Comparison of ENCODE assay signal across 8 mouse cellular contexts in genomic region chr8:123064809-123065213, GRCm38 (mm10). TPM values are rescaled to one million over a fixed set of nuclear protein-coding genes. Genes with fewer than 3 reads are reported as not detected.
DNase-seq lines count a peak whose midpoint lies in the region; ATAC-seq lines count a peak whose summit lies in the region.

No protein-coding gene starts in this region.

- peak overlapping the region; percentile 67 for H3K4me2 ChIP-seq in kidney, embryonic 14.5 days (replicated peaks; ENCODE audit: low read depth, low read length)
- H3K4me2 ChIP-seq in forebrain, embryonic 11.5 days (ENCODE audit: low read depth, low read length, severe bottlenecking) = peak overlapping the region; percentile 73
- H3K4me2 ChIP-seq in limb, embryonic 15.5 days = peak overlapping the region; percentile 53
- H3K4me2 ChIP-seq in neural tube, embryonic 15.5 days = peak overlapping the region; percentile 79

- no peaks in the 10 kb centered on the region for H3K27me3 ChIP-seq in kidney, embryonic 14.5 days (ENCODE audit: control insufficient read depth, insufficient read depth, low read length)
- H3K27me3 ChIP-seq in forebrain, embryonic 11.5 days (ENCODE audit: control insufficient read depth, insufficient read depth, low read length) = no peaks in the 10 kb centered on the region
- no peaks in the 10 kb centered on the region for H3K27me3 ChIP-seq in limb, embryonic 15.5 days
- H3K27me3 ChIP-seq in neural tube, embryonic 15.5 days (replicated peaks) = no peaks in the 10 kb centered on the region

- DNase-seq in kidney, postnatal 14 days = no peak
- peak; percentile 63 for DNase-seq in MN1 (ENCODE audit: low spot score)
- DNase-seq in forebrain, embryonic 11.5 days (ENCODE audit: low spot score) = no peak
- DNase-seq in adrenal gland, postnatal 10 days = no peak
- DNase-seq in ovary, postnatal 14 days (ENCODE audit: low spot score) = no peak

- peak overlapping the region; percentile 97 for H3K9ac ChIP-seq in kidney, embryonic 14.5 days (ENCODE audit: low read depth, low read length)
- peak overlapping the region; percentile 95 for H3K9ac ChIP-seq in forebrain, embryonic 11.5 days (ENCODE audit: low read length)
- peak overlapping the region; percentile 48 for H3K9ac ChIP-seq in limb, embryonic 15.5 days
- peak overlapping the region; percentile 93 for H3K9ac ChIP-seq in neural tube, embryonic 15.5 days (replicated peaks)

- H3K4me3 ChIP-seq in kidney, embryonic 14.5 days (ENCODE audit: low read length) = peak overlapping the region; percentile 96
- peak overlapping the region; percentile 88 for H3K4me3 ChIP-seq in forebrain, embryonic 11.5 days (ENCODE audit: low read depth, low read length)
- peak overlapping the region; percentile 95 for H3K4me3 ChIP-seq in limb, embryonic 15.5 days
- peak overlapping the region; percentile 95 for H3K4me3 ChIP-seq in neural tube, embryonic 15.5 days (replicated peaks)

- H3K9me3 ChIP-seq in kidney, embryonic 14.5 days (ENCODE audit: control insufficient read depth, low read length) = no peaks in the 10 kb centered on the region
- no peaks in the 10 kb centered on the region for H3K9me3 ChIP-seq in forebrain, embryonic 11.5 days (ENCODE audit: control insufficient read depth, low read length)
- no peaks in the 10 kb centered on the region for H3K9me3 ChIP-seq in limb, embryonic 15.5 days
- H3K9me3 ChIP-seq in neural tube, embryonic 15.5 days (replicated peaks) = no peaks in the 10 kb centered on the region

- peak; percentile 41; the same call in 1 of the 2 replicates for ATAC-seq in kidney, embryonic 14.5 days (ENCODE audit: low FRiP score, low TSS enrichment)
- peak; percentile 50 for ATAC-seq in forebrain, embryonic 11.5 days (replicated peaks; ENCODE audit: low FRiP score)
- ATAC-seq in limb, embryonic 15.5 days (ENCODE audit: insufficient number of reproducible peaks, low FRiP score, low TSS enrichment, low read depth) = no peak
- peak; percentile 56 for ATAC-seq in neural tube, embryonic 15.5 days (ENCODE audit: low FRiP score)

- peak overlapping the region; percentile 89 for H3K27ac ChIP-seq in kidney, embryonic 14.5 days (ENCODE audit: low read depth, low read length)
- H3K27ac ChIP-seq in forebrain, embryonic 11.5 days (ENCODE audit: low read depth, low read length) = peak overlapping the region; percentile 84
- peak overlapping the region; percentile 94 for H3K27ac ChIP-seq in limb, embryonic 15.5 days
- peak overlapping the region; percentile 95 for H3K27ac ChIP-seq in neural tube, embryonic 15.5 days (replicated peaks)

- H3K36me3 ChIP-seq in kidney, embryonic 14.5 days (ENCODE audit: control insufficient read depth, insufficient read depth, low read length) = peaks cover 13% of the 10 kb centered on the region; the same call in 1 of the 2 replicates
- no peaks in the 10 kb centered on the region for H3K36me3 ChIP-seq in forebrain, embryonic 11.5 days (ENCODE audit: control insufficient read depth, insufficient read depth, low read length)
- H3K36me3 ChIP-seq in limb, embryonic 15.5 days = peaks cover 16% of the 10 kb centered on the region
- no peaks in the 10 kb centered on the region for H3K36me3 ChIP-seq in neural tube, embryonic 15.5 days

- H3K4me1 ChIP-seq in kidney, embryonic 14.5 days (ENCODE audit: control insufficient read depth, insufficient read depth, low read length) = peaks cover 16% of the 10 kb centered on the region
- peaks cover 5% of the 10 kb centered on the region; the same call in 1 of the 2 replicates for H3K4me1 ChIP-seq in forebrain, embryonic 11.5 days (replicated peaks; ENCODE audit: control insufficient read depth, insufficient read depth, low read length)
- peaks cover 20% of the 10 kb centered on the region for H3K4me1 ChIP-seq in limb, embryonic 15.5 days
- peaks cover 32% of the 10 kb centered on the region for H3K4me1 ChIP-seq in neural tube, embryonic 15.5 days

- 1% methylated on average over 14 of the region's 14 CpGs for WGBS in kidney, embryonic 14.5 days
- 4% methylated on average over 14 of the region's 14 CpGs for WGBS in forebrain, embryonic 11.5 days
- 1% methylated on average over 14 of the region's 14 CpGs for WGBS in limb, embryonic 15.5 days
- WGBS in neural tube, embryonic 15.5 days = 3% methylated on average over 14 of the region's 14 CpGs

RNA-seq across cellular contexts. Expression of gene Spg7, which starts 2.1 kb away (rescaled TPM):
- polyA plus RNA-seq in kidney, embryonic 14.5 days (2014; fragmentation: Nextera tagmentation; extraction: Ambion mirVana) = 45.9 and 51.2 TPM in 2 replicates
- polyA plus RNA-seq in forebrain, embryonic 11.5 days (2014; fragmentation: Nextera tagmentation; extraction: Ambion mirVana) = 43.5 and 52.6 TPM in 2 replicates
- 33.4 and 38.5 TPM in 2 replicates for polyA plus RNA-seq in limb, embryonic 15.5 days (2015; fragmentation: Nextera tagmentation; extraction: Ambion mirVana)
- polyA plus RNA-seq in neural tube, embryonic 15.5 days (2015; fragmentation: Nextera tagmentation; extraction: Ambion mirVana) = 45.8 and 47.6 TPM in 2 replicates
- 10 to 100 TPM; 64.9 to 82.8 TPM for total RNA-seq in adrenal gland, postnatal 10 days (2021)

RNA-seq across cellular contexts. Expression of gene Ankrd11, which starts 22.7 kb away (rescaled TPM):
- polyA plus RNA-seq in kidney, embryonic 14.5 days (2014; fragmentation: Nextera tagmentation; extraction: Ambion mirVana) = 44.3 and 55.5 TPM in 2 replicates
- 94.4 and 95.0 TPM in 2 replicates for polyA plus RNA-seq in forebrain, embryonic 11.5 days (2014; fragmentation: Nextera tagmentation; extraction: Ambion mirVana)
- 44.8 and 45.3 TPM in 2 replicates for polyA plus RNA-seq in limb, embryonic 15.5 days (2015; fragmentation: Nextera tagmentation; extraction: Ambion mirVana)
- 36.5 and 59.9 TPM in 2 replicates for polyA plus RNA-seq in neural tube, embryonic 15.5 days (2015; fragmentation: Nextera tagmentation; extraction: Ambion mirVana)
- total RNA-seq in adrenal gland, postnatal 10 days (2021) = 100 to 1,000 TPM in 1 of 2 experiments, 10 to 100 TPM in 1; 73.9 to 103 TPM

RNA-seq across cellular contexts. Expression of gene Rpl13, which starts 37.3 kb away (rescaled TPM):
- 1,702 and 2,075 TPM in 2 replicates for polyA plus RNA-seq in kidney, embryonic 14.5 days (2014; fragmentation: Nextera tagmentation; extraction: Ambion mirVana)
- polyA plus RNA-seq in forebrain, embryonic 11.5 days (2014; fragmentation: Nextera tagmentation; extraction: Ambion mirVana) = 1,219 and 1,311 TPM in 2 replicates
- 1,386 and 1,581 TPM in 2 replicates for polyA plus RNA-seq in limb, embryonic 15.5 days (2015; fragmentation: Nextera tagmentation; extraction: Ambion mirVana)
- polyA plus RNA-seq in neural tube, embryonic 15.5 days (2015; fragmentation: Nextera tagmentation; extraction: Ambion mirVana) = 659 and 826 TPM in 2 replicates
- 100 to 1,000 TPM; 682 to 692 TPM for total RNA-seq in adrenal gland, postnatal 10 days (2021)

RNA-seq across cellular contexts. Expression of gene Cpne7, which starts 52.4 kb away (rescaled TPM):
- polyA plus RNA-seq in kidney, embryonic 14.5 days (2014; fragmentation: Nextera tagmentation; extraction: Ambion mirVana) = 0.11 and 0.41 TPM in 2 replicates
- polyA plus RNA-seq in forebrain, embryonic 11.5 days (2014; fragmentation: Nextera tagmentation; extraction: Ambion mirVana) = 0.19 TPM in 1 of 2 replicates, not detected in the other
- 0.84 and 1.2 TPM in 2 replicates for polyA plus RNA-seq in limb, embryonic 15.5 days (2015; fragmentation: Nextera tagmentation; extraction: Ambion mirVana)
- polyA plus RNA-seq in neural tube, embryonic 15.5 days (2015; fragmentation: Nextera tagmentation; extraction: Ambion mirVana) = 3.7 and 4.7 TPM in 2 replicates
- total RNA-seq in adrenal gland, postnatal 10 days (2021) = 1 to 10 TPM; 4.9 to 5.1 TPM
